Mouse (Mus musculus) heart, postnatal 0 days (tissue): ENCODE results near the gene Kpna7.
"Not testable (repeated sequence)": the region's sequence is repeated elsewhere in the genome, so short reads cannot be mapped to it uniquely, and the experiment has no call there.

ENCODE experiments used
- CTCF ChIP-seq: IDR thresholded peaks from 2 replicates; pipeline ENCODE4 v1.5.1; 2016; ENCODE audit warnings: antibody characterized with exemption, control low read depth, low read depth
- EP300 ChIP-seq: IDR thresholded peaks from 2 replicates; pipeline ENCODE4 v1.6.1; 2016; ENCODE audit warnings: antibody characterized with exemption, low read depth

GRCm38 (mm10) chr5:145054187-145054586 lies 29.6 kb downstream of the Kpna7 start:
- not testable (repeated sequence) for TF ChIP-seq CTCF, EP300
